Mouse (Mus musculus) CD4-positive, CD25-positive, alpha-beta regulatory T cell, adult 9 weeks (primary cell): ENCODE results near the gene Fthl17f. TPM values are rescaled to one million over a fixed set of nuclear protein-coding genes. Genes with fewer than 3 reads are reported as not detected.

Source experiments
- polyA plus RNA-seq: library from polyadenylated mRNA; unstranded; fragments of 100-300 nt; shearing (Covaris generic); gene quantifications from one replicate; pipeline ENCODE4 v1.2.1, GENCODE M21; 2017

Gene Fthl17f
- not detected for polyA plus RNA-seq

GRCm38 (mm10) chrX:9062715-9063114 lies at the start of gene Fthl17f:
TSS of gene Fthl17f (plus strand) at chrX:9063015.

GRCm38 (mm10) chrX:9033193-9033592 lies 29.6 kb upstream of the Fthl17f start, which contains the start of gene Fthl17e:
TSS of gene Fthl17e (plus strand) at chrX:9033493.

GRCm38 (mm10) chrX:9104262-9104661 lies 41.4 kb downstream of the Fthl17f start, which contains the start of gene 4930402K13Rik:
TSS of gene 4930402K13Rik (plus strand) at chrX:9104562.

Other genes starting within 250 kb of the Fthl17f start
- gene Gm6592, start 219.0 kb upstream of the Fthl17f start, polyA plus RNA-seq: not detected
- gene Gm5751, start 188.8 kb upstream of the Fthl17f start, polyA plus RNA-seq: not detected
- 0.10 TPM for gene B630019K06Rik, start 170.6 kb upstream of the Fthl17f start, polyA plus RNA-seq
- not detected for gene Fthl17b, start 100.0 kb upstream of the Fthl17f start, polyA plus RNA-seq
- not detected for gene Fthl17c, start 86.5 kb upstream of the Fthl17f start, polyA plus RNA-seq
- gene Fthl17d, start 76.3 kb upstream of the Fthl17f start, polyA plus RNA-seq: not detected
- gene Fthl17e, start 29.5 kb upstream of the Fthl17f start, polyA plus RNA-seq: not detected
- gene 4930402K13Rik, start 41.5 kb downstream of the Fthl17f start, polyA plus RNA-seq: not detected
- 0.20 TPM for gene Lancl3, start 136.9 kb downstream of the Fthl17f start, polyA plus RNA-seq
- not detected for gene Gm14862, start 193.9 kb downstream of the Fthl17f start, polyA plus RNA-seq
- 0.61 TPM for gene Xk, start 209.7 kb downstream of the Fthl17f start, polyA plus RNA-seq
- not detected for gene H2al1m, start 220.7 kb downstream of the Fthl17f start, polyA plus RNA-seq